Mouse (Mus musculus) ES-Bruce4 (cell line): ENCODE data around the gene Tsc22d3.

Experiments
- CTCF ChIP-seq: IDR thresholded peaks from one replicate; pipeline ENCODE4 v1.8.1; 2011; ENCODE audit warnings: low read depth, low read length
- POLR2A ChIP-seq: IDR thresholded peaks from one replicate; pipeline ENCODE4 v1.8.1; 2011; ENCODE audit warnings: low read length; ENCODE audit not compliant: insufficient read depth

DNA sequence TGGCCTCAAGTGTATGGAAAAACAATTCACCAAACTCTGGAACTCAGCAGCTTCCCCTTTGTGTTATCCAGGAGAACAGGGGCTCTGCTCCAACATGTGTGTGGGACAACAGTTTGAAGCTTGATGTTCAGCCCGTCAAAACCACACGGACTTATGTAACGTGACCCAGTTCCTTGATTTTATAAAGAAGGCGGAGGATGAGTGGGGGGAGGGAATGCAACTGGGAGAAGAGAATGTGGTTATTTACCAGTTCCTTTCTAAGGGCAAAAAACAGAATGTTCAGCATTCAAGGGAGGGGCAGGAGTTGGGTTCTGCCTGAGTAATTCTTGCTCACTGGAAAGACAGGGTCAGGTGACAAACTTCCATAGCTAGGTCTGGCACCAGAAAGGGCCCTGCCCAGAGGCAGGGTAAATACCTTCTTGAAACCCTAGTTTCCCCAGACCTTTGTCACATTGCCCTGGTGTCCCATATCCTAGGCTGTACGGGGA is 71.3 kb downstream of the Tsc22d3 start:
- TF ChIP-seq POLR2A (no peak), CTCF (no peak)
